Mouse (Mus musculus) cerebellum, postnatal 4 days (tissue): ENCODE results near the gene Cryba1.
"Not testable (repeated sequence)": the region's sequence is repeated elsewhere in the genome, so short reads cannot be mapped to it uniquely, and the experiment has no call there.

Experiments used
- DNase-seq, 2 experiments: peaks; one replicate each; pipeline ENCODE4 v3.0.0; 2022; ENCODE audit warnings: low spot score in 2 of 2, mixed read lengths in 1 of 2

The Cryba1 gene

GRCm38 (mm10) chr11:77725183-77725582, at the start of gene Cryba1:
Gene Cryba1 (minus strand): TSS chr11:77725283.
- DNase-seq, result no peak

- no peak for DNase-seq
Measured at GRCm38 (mm10) chr11:77771879-77772713, 47.0 kb upstream of the Cryba1 start.

- DNase-seq, result no peak
Measured at GRCm38 (mm10) chr11:77770346-77770745, 45.3 kb upstream of the Cryba1 start.

GRCm38 (mm10) chr11:77769496-77769895, 44.4 kb upstream of the Cryba1 start:
- no peak for DNase-seq

GRCm38 (mm10) chr11:77766351-77767001, 41.4 kb upstream of the Cryba1 start:
- no peak for DNase-seq

GRCm38 (mm10) chr11:77765459-77765777, 40.3 kb upstream of the Cryba1 start:
- no peak for DNase-seq

- no peak for DNase-seq
Measured at GRCm38 (mm10) chr11:77764694-77765458, 39.8 kb upstream of the Cryba1 start.

GRCm38 (mm10) chr11:77763673-77764340, 38.7 kb upstream of the Cryba1 start:
- peak in 1 of 2 experiments; percentile 57 for DNase-seq

GRCm38 (mm10) chr11:77762783-77763672, 37.9 kb upstream of the Cryba1 start, which contains the start of gene Myo18a:
Gene Myo18a (plus strand): TSS chr11:77763246.
- DNase-seq, result peak; percentile 87 to 96

- no peak for DNase-seq
Measured at GRCm38 (mm10) chr11:77760031-77760430, 34.9 kb upstream of the Cryba1 start.

GRCm38 (mm10) chr11:77753469-77753868, 28.4 kb upstream of the Cryba1 start:
- DNase-seq, result no peak

GRCm38 (mm10) chr11:77752525-77752924, 27.4 kb upstream of the Cryba1 start:
- DNase-seq, result no peak

- DNase-seq, result peak in 1 of 2 experiments; percentile 29
Measured at GRCm38 (mm10) chr11:77748996-77749395, 23.9 kb upstream of the Cryba1 start.

GRCm38 (mm10) chr11:77747103-77747502, 22.0 kb upstream of the Cryba1 start:
- not testable (repeated sequence) for DNase-seq

GRCm38 (mm10) chr11:77746652-77747051, 21.6 kb upstream of the Cryba1 start:
- DNase-seq, result no peak

GRCm38 (mm10) chr11:77743966-77744365, 18.9 kb upstream of the Cryba1 start:
- DNase-seq, result no peak

GRCm38 (mm10) chr11:77738555-77738954, 13.5 kb upstream of the Cryba1 start:
- DNase-seq, result no peak

- DNase-seq, result peak; percentile 89 to 91
Measured at GRCm38 (mm10) chr11:77737289-77737688, 12.2 kb upstream of the Cryba1 start.

GRCm38 (mm10) chr11:77728587-77728986, 3.5 kb upstream of the Cryba1 start:
- DNase-seq, result peak in 1 of 2 experiments; percentile 9

GRCm38 (mm10) chr11:77724766-77725165, 317 bp downstream of the Cryba1 start:
- DNase-seq, result no peak

- no peak for DNase-seq
Measured at GRCm38 (mm10) chr11:77721389-77721788, 3.7 kb downstream of the Cryba1 start.
